Mouse (Mus musculus): ENCODE data around the gene Fignl1. TPM values are rescaled to one million over a fixed set of nuclear protein-coding genes. Genes with fewer than 3 reads are reported as not detected.

Fignl1 gene
- 0.53 TPM for total RNA-seq (2023)

GRCm38 (mm10) chr11:11808820-11809403 is at the start of gene Fignl1:
TSS of gene Fignl1 (minus strand) at chr11:11808962.

Other genes starting within 250 kb of the Fignl1 start
- not detected for gene 4930512M02Rik, start 181.1 kb downstream of the Fignl1 start, total RNA-seq (2023)
- 638 TPM for gene Ikzf1, start 124.0 kb downstream of the Fignl1 start, total RNA-seq (2023)
- gene Ddc, start 89.2 kb upstream of the Fignl1 start, total RNA-seq (2023), result 2.0 TPM
- 0.59 TPM for gene Grb10, start 229.7 kb upstream of the Fignl1 start, total RNA-seq (2023)